Mouse (Mus musculus): ENCODE results near the gene Ifnk.

The Ifnk gene

GRCm38 (mm10) chr4:35151756-35152155 is at the start of gene Ifnk:
Ifnk (plus strand) TSS chr4:35152056.
- DNase-seq (ENCODE audit: low spot score in 2 of 2), result no peak

GRCm38 (mm10) chr4:35105115-35105773 is 46.6 kb upstream of the Ifnk start:
- no peak for DNase-seq (ENCODE audit: low spot score in 2 of 2)

- DNase-seq (ENCODE audit: low spot score in 2 of 2), result no peak
Observed at GRCm38 (mm10) chr4:35112452-35112851, 39.4 kb upstream of the Ifnk start.

- no peak for DNase-seq (ENCODE audit: low spot score in 2 of 2)
Observed at GRCm38 (mm10) chr4:35113516-35114248, 38.2 kb upstream of the Ifnk start.

- DNase-seq (ENCODE audit: low spot score in 2 of 2), result no peak
Observed at GRCm38 (mm10) chr4:35114950-35115349, 36.9 kb upstream of the Ifnk start.

- DNase-seq (ENCODE audit: low spot score in 2 of 2), result no peak
Observed at GRCm38 (mm10) chr4:35115933-35116332, 35.9 kb upstream of the Ifnk start.

- no peak for DNase-seq (ENCODE audit: low spot score in 2 of 2)
Observed at GRCm38 (mm10) chr4:35117144-35117543, 34.7 kb upstream of the Ifnk start.

- no peak for DNase-seq (ENCODE audit: low spot score in 2 of 2)
Observed at GRCm38 (mm10) chr4:35118851-35119250, 33.0 kb upstream of the Ifnk start.

- DNase-seq (ENCODE audit: low spot score in 2 of 2), result no peak
Observed at GRCm38 (mm10) chr4:35120159-35120558, 31.7 kb upstream of the Ifnk start.

GRCm38 (mm10) chr4:35120575-35120974 is 31.3 kb upstream of the Ifnk start:
- DNase-seq (ENCODE audit: low spot score in 2 of 2), result no peak

GRCm38 (mm10) chr4:35121060-35121459 is 30.8 kb upstream of the Ifnk start:
- no peak for DNase-seq (ENCODE audit: low spot score in 2 of 2)

GRCm38 (mm10) chr4:35123087-35123486 is 28.8 kb upstream of the Ifnk start:
- DNase-seq (ENCODE audit: low spot score in 2 of 2), result no peak

GRCm38 (mm10) chr4:35124027-35124426 is 27.8 kb upstream of the Ifnk start:
- DNase-seq (ENCODE audit: low spot score in 2 of 2), result no peak

- DNase-seq (ENCODE audit: low spot score in 2 of 2), result no peak
Observed at GRCm38 (mm10) chr4:35125299-35125777, 26.5 kb upstream of the Ifnk start.

GRCm38 (mm10) chr4:35126776-35127175 is 25.1 kb upstream of the Ifnk start:
- no peak for DNase-seq (ENCODE audit: low spot score in 2 of 2)

- DNase-seq (ENCODE audit: low spot score in 2 of 2), result no peak
Observed at GRCm38 (mm10) chr4:35127759-35128158, 24.1 kb upstream of the Ifnk start.

GRCm38 (mm10) chr4:35130411-35130948 is 21.4 kb upstream of the Ifnk start:
- no peak for DNase-seq (ENCODE audit: low spot score in 2 of 2)

GRCm38 (mm10) chr4:35131592-35131991 is 20.3 kb upstream of the Ifnk start:
- DNase-seq (ENCODE audit: low spot score in 2 of 2), result no peak

GRCm38 (mm10) chr4:35133411-35133810 is 18.4 kb upstream of the Ifnk start:
- DNase-seq (ENCODE audit: low spot score in 2 of 2), result no peak

GRCm38 (mm10) chr4:35134846-35135611 is 16.8 kb upstream of the Ifnk start:
- no peak for DNase-seq (ENCODE audit: low spot score in 2 of 2)

GRCm38 (mm10) chr4:35135806-35136205 is 16.1 kb upstream of the Ifnk start:
- DNase-seq (ENCODE audit: low spot score in 2 of 2), result no peak

- DNase-seq (ENCODE audit: low spot score in 2 of 2), result no peak
Observed at GRCm38 (mm10) chr4:35136996-35137395, 14.9 kb upstream of the Ifnk start.

Measured in frontal cortex, postnatal 25 days (tissue).